ENCODE assay signal across 10 mouse cellular contexts in genomic region chr5:141368567-141368966, GRCm38 (mm10).
A peak's percentile ranks its signal among the peaks of the same experiment; 100 is the strongest.
DNase-seq lines count a peak whose midpoint lies in the region; ATAC-seq and TF ChIP-seq lines count a peak whose summit lies in the region.
"Had no signal": no experiment of that assay in that cellular context is flagged by ENCODE, and none has a peak within 500 bp of the region (broad histone marks: within the 10 kb centered on the region; RNA-seq: fewer than 3 reads in every experiment).

No protein-coding gene starts in this region.

- no peak overlapping the region for H3K4me3 ChIP-seq in kidney, adult 2 months (ENCODE audit: insufficient read depth, low read depth, low read length)
- no peak overlapping the region for H3K4me3 ChIP-seq in kidney, embryonic 14.5 days (ENCODE audit: low read length)
- H3K4me3 ChIP-seq in lung, embryonic 15.5 days = no peak overlapping the region
- H3K4me3 ChIP-seq in forebrain, embryonic 13.5 days = no peak overlapping the region
- H3K4me3 ChIP-seq: megakaryocyte, embryonic 14.5 days had no signal

- TF ChIP-seq CTCF in kidney, adult 2 months (conservative IDR thresholded peaks at IDR 0.05; ENCODE audit: insufficient read depth, insufficient read length, low read depth, low read length) = no peak

- WGBS in kidney, adult 2 months = 36% methylated on average over 4 of the region's 4 CpGs
- WGBS in kidney, embryonic 14.5 days = 45% methylated on average over 4 of the region's 4 CpGs
- 16% methylated on average over 4 of the region's 4 CpGs for WGBS in lung, embryonic 15.5 days
- WGBS in forebrain, embryonic 13.5 days = 30% methylated on average over 4 of the region's 4 CpGs

- no peaks in the 10 kb centered on the region for H3K27me3 ChIP-seq in kidney, adult 2 months (replicated peaks; ENCODE audit: control insufficient read depth, insufficient read depth, low read length)
- no peaks in the 10 kb centered on the region for H3K27me3 ChIP-seq in kidney, embryonic 14.5 days (ENCODE audit: control insufficient read depth, insufficient read depth, low read length)
- no peaks in the 10 kb centered on the region for H3K27me3 ChIP-seq in lung, embryonic 15.5 days
- no peaks in the 10 kb centered on the region for H3K27me3 ChIP-seq in forebrain, embryonic 13.5 days
- H3K27me3 ChIP-seq: CH12.LX; megakaryocyte, embryonic 14.5 days had no signal

- H3K27ac ChIP-seq in kidney, adult 2 months (ENCODE audit: insufficient read depth, low read depth, low read length) = no peak overlapping the region
- H3K27ac ChIP-seq in kidney, embryonic 14.5 days (ENCODE audit: low read depth, low read length) = no peak overlapping the region
- no peak overlapping the region for H3K27ac ChIP-seq in lung, embryonic 15.5 days
- no peak overlapping the region for H3K27ac ChIP-seq in forebrain, embryonic 13.5 days

- H3K4me1 ChIP-seq in kidney, adult 2 months (ENCODE audit: control insufficient read depth, insufficient read depth, low read length) = no peaks in the 10 kb centered on the region
- no peaks in the 10 kb centered on the region for H3K4me1 ChIP-seq in kidney, embryonic 14.5 days (ENCODE audit: control insufficient read depth, insufficient read depth, low read length)
- H3K4me1 ChIP-seq in lung, embryonic 15.5 days = peaks cover 7% of the 10 kb centered on the region
- 0 out of 2 replicates have a peak, but pooled peaks cover 2% of the 10 kb centered on the region for H3K4me1 ChIP-seq in forebrain, embryonic 13.5 days

- no peaks in the 10 kb centered on the region for H3K36me3 ChIP-seq in kidney, adult 2 months (ENCODE audit: control insufficient read depth, insufficient read depth, low read length)
- no peaks in the 10 kb centered on the region for H3K36me3 ChIP-seq in kidney, embryonic 14.5 days (ENCODE audit: control insufficient read depth, insufficient read depth, low read length)
- H3K36me3 ChIP-seq in lung, embryonic 15.5 days = no peaks in the 10 kb centered on the region
- H3K36me3 ChIP-seq in forebrain, embryonic 13.5 days (ENCODE audit: poor library complexity, severe bottlenecking) = no peaks in the 10 kb centered on the region

- no peak for TF ChIP-seq POLR2A in kidney, adult 2 months (IDR thresholded peaks at IDR 0.05; ENCODE audit: low read depth, low read length)

- H3K9ac ChIP-seq in kidney, embryonic 14.5 days (ENCODE audit: low read depth, low read length) = no peak overlapping the region
- no peak overlapping the region for H3K9ac ChIP-seq in lung, embryonic 15.5 days
- no peak overlapping the region for H3K9ac ChIP-seq in forebrain, embryonic 13.5 days

- ATAC-seq in kidney, embryonic 14.5 days (ENCODE audit: low FRiP score, low TSS enrichment) = no peak
- peak; percentile 69; the same call in 1 of the 2 replicates for ATAC-seq in lung, embryonic 15.5 days (ENCODE audit: borderline replicate concordance, extremely low read depth, low FRiP score, low TSS enrichment)
- no peak for ATAC-seq in forebrain, embryonic 13.5 days

- H3K4me2 ChIP-seq in kidney, embryonic 14.5 days (replicated peaks; ENCODE audit: low read depth, low read length) = no peak overlapping the region
- H3K4me2 ChIP-seq in lung, embryonic 15.5 days = no peak overlapping the region
- no peak overlapping the region for H3K4me2 ChIP-seq in forebrain, embryonic 13.5 days

- H3K9me3 ChIP-seq in kidney, embryonic 14.5 days (ENCODE audit: control insufficient read depth, low read length) = no peaks in the 10 kb centered on the region
- no peaks in the 10 kb centered on the region for H3K9me3 ChIP-seq in lung, embryonic 15.5 days
- no peaks in the 10 kb centered on the region for H3K9me3 ChIP-seq in forebrain, embryonic 13.5 days (replicated peaks)

- DNase-seq in kidney, adult 2 months = peak; percentile 23
- peak; percentile 50 for DNase-seq in Muller cell, postnatal 12 days (ENCODE audit: inconsistent ontology term)
- DNase-seq in adrenal gland, adult 8-10 months = peak; percentile 25
- DNase-seq in heart, adult 18-20 months = no peak
- DNase-seq: gastrocnemius, postnatal 10 days had no signal

Comparison
In these comparisons a context has a peak if more than half of its experiments do, and no peak if none do; other contexts are left out.
1. DNase-seq: peak in kidney, adult 2 months (single experiment), Muller cell, postnatal 12 days (single experiment) and adrenal gland, adult 8-10 months (single experiment); none in heart, adult 18-20 months (0 of 2).